Mouse (Mus musculus): ENCODE results near the gene Pbxip1.

Gene Pbxip1

GRCm38 (mm10) chr3:89484766-89485524 lies 48.4 kb downstream of the Pbxip1 start:
- in situ Hi-C loops (cut with MseI, MboI) = loop anchor here in 1 of 2 experiments (5.0 kb wide), 1 partner anchor 33 kb away; the partner anchor contains the start of gene Pmvk

- in situ Hi-C loops (cut with MseI, MboI) = loop anchor here in 1 of 2 experiments (5.0 kb wide), 1 partner anchor 34 kb away; the partner anchor contains the start of gene Pmvk
Observed at GRCm38 (mm10) chr3:89486111-89486510, 49.6 kb downstream of the Pbxip1 start.

- in situ Hi-C loops (cut with MseI, MboI) = loop anchor here in 1 of 2 experiments (5.0 kb wide), 1 partner anchor 35 kb away; the partner anchor contains the start of gene Pmvk
Observed at GRCm38 (mm10) chr3:89486916-89487702, 50.6 kb downstream of the Pbxip1 start.

- in situ Hi-C loops (cut with MseI, MboI) = loop anchor here in 1 of 2 experiments (5.0 kb wide), 1 partner anchor 33 kb away; no protein-coding TSS in a partner anchor
Observed at GRCm38 (mm10) chr3:89490790-89491189, 54.3 kb downstream of the Pbxip1 start.

- in situ Hi-C loops (cut with MseI, MboI) = loop anchor here in 1 of 2 experiments (5.0 kb wide), 1 partner anchor 34 kb away; no protein-coding TSS in a partner anchor
Observed at GRCm38 (mm10) chr3:89491559-89491958, 55.1 kb downstream of the Pbxip1 start.

- in situ Hi-C loops (cut with MseI, MboI) = loop anchor here in 1 of 2 experiments (5.0 kb wide), 1 partner anchor 35 kb away; no protein-coding TSS in a partner anchor
Observed at GRCm38 (mm10) chr3:89492701-89493151, 56.2 kb downstream of the Pbxip1 start.

GRCm38 (mm10) chr3:89494630-89495029 lies 58.1 kb downstream of the Pbxip1 start:
- in situ Hi-C loops (cut with MseI, MboI) = loop anchor here in 1 of 2 experiments (5.0 kb wide), 1 partner anchor 37 kb away; no protein-coding TSS in a partner anchor

- in situ Hi-C loops (cut with MseI, MboI) = no loop called here
Observed at GRCm38 (mm10) chr3:89496366-89496765, 59.9 kb downstream of the Pbxip1 start.

GRCm38 (mm10) chr3:89499696-89500095 lies 63.2 kb downstream of the Pbxip1 start:
- in situ Hi-C loops (cut with MseI, MboI) = loop anchor here in 1 of 2 experiments (25.0 kb wide), 1 partner anchor 188 kb away; no protein-coding TSS in a partner anchor
